In the genomic region with DNA sequence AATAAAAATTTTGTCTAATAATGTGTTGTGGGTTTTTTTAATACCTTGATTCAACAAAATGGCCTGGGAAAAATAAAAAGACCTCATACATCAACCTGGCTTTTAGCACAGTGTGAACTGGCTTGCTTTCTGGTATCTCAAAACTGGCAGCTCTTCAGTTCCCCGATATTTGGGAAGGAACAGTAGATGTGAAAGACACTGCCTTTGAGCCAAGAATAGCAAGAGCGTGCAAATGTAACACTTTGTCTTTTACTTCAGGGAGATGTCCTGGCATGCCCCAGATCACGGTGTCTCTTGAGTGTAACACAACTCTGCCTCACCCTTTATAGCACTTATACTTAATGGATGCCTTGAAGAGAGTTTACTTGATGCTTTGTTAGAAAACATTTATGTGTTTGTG, we compare ENCODE assay signal across 36 mouse cellular contexts. TPM values are rescaled to one million over a fixed set of nuclear protein-coding genes. Genes with fewer than 3 reads are reported as not detected.
"Had no signal": no experiment of that assay in that cellular context is flagged by ENCODE, and none has a peak within 500 bp of the region (broad histone marks: within the 10 kb centered on the region; RNA-seq: fewer than 3 reads in every experiment).

No protein-coding gene starts in this region.

- H3K36me3 ChIP-seq: hindbrain, embryonic 12.5 days; intestine, embryonic 15.5 days; limb, embryonic 12.5 days had no signal

- H3K27ac ChIP-seq: gastrocnemius, adult 2 months; heart, adult 2 months; heart, embryonic 13.5 days; heart, embryonic 15.5 days; hindbrain, embryonic 10.5 days; hindbrain, embryonic 12.5 days; hindbrain, embryonic 14.5 days; intestine, embryonic 15.5 days; layer of hippocampus, adult 2 months; left cerebral cortex, adult 2 months; limb, embryonic 10.5 days; limb, embryonic 12.5 days; liver, embryonic 13.5 days had no signal

- H3K27me3 ChIP-seq: heart, embryonic 13.5 days; heart, embryonic 15.5 days; hindbrain, embryonic 12.5 days; intestine, embryonic 15.5 days; limb, embryonic 12.5 days; liver, embryonic 13.5 days had no signal

- H3K4me3 ChIP-seq: gastrocnemius, adult 2 months; heart, adult 2 months; heart, embryonic 13.5 days; heart, embryonic 15.5 days; hindbrain, embryonic 10.5 days; hindbrain, embryonic 12.5 days; intestine, embryonic 15.5 days; layer of hippocampus, adult 2 months; left cerebral cortex, adult 2 months; limb, embryonic 10.5 days; limb, embryonic 12.5 days; liver, embryonic 13.5 days had no signal

- H3K4me1 ChIP-seq: heart, embryonic 13.5 days; heart, embryonic 15.5 days; hindbrain, embryonic 10.5 days; hindbrain, embryonic 12.5 days; intestine, embryonic 15.5 days; limb, embryonic 10.5 days; limb, embryonic 12.5 days; liver, embryonic 13.5 days had no signal

- DNase-seq: gastrocnemius, adult 2 months; gastrocnemius, postnatal 10 days; gastrocnemius, postnatal 25 days; heart, adult 2 months; heart, postnatal 14 days; heart, postnatal 4 days; kidney, adult 18-20 months; kidney, adult 8-10 months; kidney, postnatal 10 days; kidney, postnatal 25 days; kidney, postnatal 4 days; liver; liver, embryonic 13.5 days had no signal

- ATAC-seq: hindbrain, embryonic 16.5 days; inflammation-experienced regulatory T-cells, adult 6 months; intestine, embryonic 15.5 days; intestine, postnatal 0 days had no signal

RNA-seq across cellular contexts. Expression of a gene that starts 15.2 kb away (rescaled TPM):
- total RNA-seq: gastrocnemius, adult 2 months; gastrocnemius, postnatal 25 days; gastrocnemius, postnatal 4 days; heart, adult 2 months; heart, postnatal 14 days; heart, postnatal 4 days; layer of hippocampus, adult 2 months; layer of hippocampus, postnatal 25 days; left cerebral cortex, adult 2 months; left cerebral cortex, postnatal 14 days; left cerebral cortex, postnatal 36 days had no signal
- polyA plus RNA-seq: heart, adult 2 months; heart, embryonic 11.5 days; heart, embryonic 13.5 days; heart, embryonic 15.5 days; heart, postnatal 0 days; hindbrain, embryonic 10.5 days; hindbrain, embryonic 12.5 days; hindbrain, embryonic 14.5 days; inflammation-experienced regulatory T-cells, adult 6 months; intestine, embryonic 15.5 days; intestine, postnatal 0 days; kidney, embryonic 14.5 days; kidney, embryonic 16.5 days; limb, embryonic 10.5 days; limb, embryonic 12.5 days; limb, embryonic 14.5 days; liver, embryonic 11.5 days; liver, embryonic 13.5 days had no signal
